Mouse (Mus musculus) neural tube, embryonic 12.5 days (tissue): ENCODE measurements at regions not wholly inside any gene's neighbourhood (a gene's known extent, or its start where the extent isn't known, plus 50 kb on each side); places are given as distances from the start of the nearest gene placed in this dataset.

ENCODE experiments used
- ATAC-seq: fragments of 200-750 bp; cut with Nextera tagmentation; 2 replicates; pipeline ENCODE4 v1.8.0; 2017; ENCODE audit warnings: low read depth, mild to moderate bottlenecking, moderate TSS enrichment, moderate library complexity; ENCODE audit not compliant: low FRiP score
- H3K27ac ChIP-seq: fragments of 300-500 bp; sonication (generic); 2 replicates; pipeline ENCODE4 v1.5.1; 2016
- H3K27me3 ChIP-seq: fragments of 300-500 bp; sonication (generic); replicated peaks from 2 replicates; pipeline ENCODE4 v1.6.1; 2016; ENCODE audit warnings: mild to moderate bottlenecking
- H3K36me3 ChIP-seq: fragments of 300-500 bp; sonication (generic); 2 replicates; pipeline ENCODE4 v1.6.1; 2016; ENCODE audit warnings: mild to moderate bottlenecking
- H3K4me1 ChIP-seq: fragments of 300-500 bp; sonication (generic); 2 replicates; pipeline ENCODE4 v1.6.1; 2016
- H3K4me2 ChIP-seq: fragments of 300-500 bp; sonication (generic); replicated peaks from 2 replicates; pipeline ENCODE4 v1.6.1; 2016; ENCODE audit warnings: mild to moderate bottlenecking
- H3K4me3 ChIP-seq: fragments of 300-500 bp; sonication (generic); 2 replicates; pipeline ENCODE4 v1.5.1; 2016
- H3K9ac ChIP-seq: fragments of 300-500 bp; sonication (generic); 2 replicates; pipeline ENCODE4 v1.6.1; 2016; ENCODE audit warnings: mild to moderate bottlenecking
- H3K9me3 ChIP-seq: fragments of 300-500 bp; sonication (generic); 2 replicates; pipeline ENCODE4 v1.6.1; 2016; ENCODE audit warnings: mild to moderate bottlenecking
- WGBS: fragments of 180-500 bp; shearing (Covaris S2); methylation state at CpG from one replicate; pipeline ENCODE4 v1.1.7; 2016; 5-methylcytosine and 5-hydroxymethylcytosine counted together

- no peaks in the 10 kb centered on the region for H3K9me3 ChIP-seq
- WGBS, result 90% methylated on average over 7 of the region's 7 CpGs
- no peak overlapping the region for H3K27ac ChIP-seq
- H3K9ac ChIP-seq, result no peak overlapping the region
- no peaks in the 10 kb centered on the region for H3K4me1 ChIP-seq
- no peaks in the 10 kb centered on the region for H3K36me3 ChIP-seq
- no peak overlapping the region for H3K4me2 ChIP-seq
- no peak for ATAC-seq
- no peaks in the 10 kb centered on the region for H3K27me3 ChIP-seq
- no peak overlapping the region for H3K4me3 ChIP-seq
Observed at GRCm38 (mm10) chr3:149233191-149233641, 242.9 kb upstream of the Adgrl2 start.

- H3K9me3 ChIP-seq, result no peaks in the 10 kb centered on the region
- WGBS, result 85% methylated on average over 3 of the region's 3 CpGs
- H3K27me3 ChIP-seq, result no peaks in the 10 kb centered on the region
- ATAC-seq, result no peak
- no peaks in the 10 kb centered on the region for H3K36me3 ChIP-seq
- no peak overlapping the region for H3K27ac ChIP-seq
- no peak overlapping the region for H3K9ac ChIP-seq
- H3K4me1 ChIP-seq, result no peaks in the 10 kb centered on the region
- H3K4me3 ChIP-seq, result no peak overlapping the region
- H3K4me2 ChIP-seq, result no peak overlapping the region
Observed at GRCm38 (mm10) chr3:149231346-149231745, 241.0 kb upstream of the Adgrl2 start.

- Histone ChIP-seq H3K27ac (no peak overlapping the region), H3K36me3 (no peaks in the 10 kb centered on the region), H3K4me3 (no peak overlapping the region), H3K9ac (no peak overlapping the region), H3K27me3 (no peaks in the 10 kb centered on the region), H3K9me3 (no peaks in the 10 kb centered on the region), H3K4me1 (no peaks in the 10 kb centered on the region), H3K4me2 (no peak overlapping the region)
- WGBS, result 91% methylated on average over 5 of the region's 5 CpGs
- no peak for ATAC-seq
Observed at GRCm38 (mm10) chr3:149227556-149227955, 237.2 kb upstream of the Adgrl2 start.

GRCm38 (mm10) chr3:149226723-149227122 lies 236.4 kb upstream of the Adgrl2 start:
- 87% methylated on average over 4 of the region's 4 CpGs for WGBS
- no peak overlapping the region for H3K4me2 ChIP-seq
- no peaks in the 10 kb centered on the region for H3K9me3 ChIP-seq
- no peak overlapping the region for H3K4me3 ChIP-seq
- ATAC-seq, result no peak
- H3K9ac ChIP-seq, result no peak overlapping the region
- no peaks in the 10 kb centered on the region for H3K4me1 ChIP-seq
- H3K27me3 ChIP-seq, result no peaks in the 10 kb centered on the region
- no peaks in the 10 kb centered on the region for H3K36me3 ChIP-seq
- no peak overlapping the region for H3K27ac ChIP-seq

- 86% methylated on average over 17 of the region's 17 CpGs for WGBS
- Histone ChIP-seq H3K27me3 (no peaks in the 10 kb centered on the region), H3K9ac (no peak overlapping the region), H3K9me3 (no peaks in the 10 kb centered on the region), H3K4me3 (no peak overlapping the region), H3K4me1 (no peaks in the 10 kb centered on the region), H3K36me3 (no peaks in the 10 kb centered on the region), H3K4me2 (no peak overlapping the region), H3K27ac (no peak overlapping the region)
- ATAC-seq, result no peak
Observed at GRCm38 (mm10) chr3:149225684-149226083, 235.3 kb upstream of the Adgrl2 start.

- no peaks in the 10 kb centered on the region for H3K27me3 ChIP-seq
- no peaks in the 10 kb centered on the region for H3K4me1 ChIP-seq
- no peak overlapping the region for H3K4me2 ChIP-seq
- WGBS, result 93% methylated on average over 4 of the region's 4 CpGs
- no peak overlapping the region for H3K4me3 ChIP-seq
- no peaks in the 10 kb centered on the region for H3K36me3 ChIP-seq
- ATAC-seq, result no peak
- no peak overlapping the region for H3K9ac ChIP-seq
- H3K9me3 ChIP-seq, result no peaks in the 10 kb centered on the region
- no peak overlapping the region for H3K27ac ChIP-seq
Observed at GRCm38 (mm10) chr3:149224271-149224670, 233.9 kb upstream of the Adgrl2 start.

GRCm38 (mm10) chr3:149223776-149224175 lies 233.4 kb upstream of the Adgrl2 start:
- Histone ChIP-seq H3K4me3 (no peak overlapping the region), H3K4me2 (no peak overlapping the region), H3K9ac (no peak overlapping the region), H3K36me3 (no peaks in the 10 kb centered on the region), H3K27me3 (no peaks in the 10 kb centered on the region), H3K9me3 (no peaks in the 10 kb centered on the region), H3K4me1 (no peaks in the 10 kb centered on the region), H3K27ac (no peak overlapping the region)
- ATAC-seq, result no peak
- WGBS, result 91% methylated on average over 5 of the region's 5 CpGs

GRCm38 (mm10) chr3:149220958-149221357 lies 230.6 kb upstream of the Adgrl2 start:
- no peak for ATAC-seq

GRCm38 (mm10) chr3:149220304-149220951 lies 230.1 kb upstream of the Adgrl2 start:
- Histone ChIP-seq H3K9me3 (no peaks in the 10 kb centered on the region), H3K9ac (no peak overlapping the region), H3K4me1 (no peaks in the 10 kb centered on the region), H3K27me3 (no peaks in the 10 kb centered on the region), H3K4me2 (no peak overlapping the region), H3K27ac (no peak overlapping the region), H3K36me3 (no peaks in the 10 kb centered on the region), H3K4me3 (no peak overlapping the region)
- no peak for ATAC-seq
- WGBS, result 57% methylated on average over 8 of the region's 8 CpGs

More at GRCm38 (mm10) chr3:149220958-149221357, 230.6 kb upstream of the Adgrl2 start:
- Histone ChIP-seq H3K4me3 (no peak overlapping the region), H3K9me3 (no peaks in the 10 kb centered on the region), H3K27me3 (no peaks in the 10 kb centered on the region), H3K36me3 (no peaks in the 10 kb centered on the region), H3K27ac (no peak overlapping the region), H3K9ac (no peak overlapping the region), H3K4me1 (no peaks in the 10 kb centered on the region), H3K4me2 (no peak overlapping the region)
- 77% methylated on average over 4 of the region's 4 CpGs for WGBS

GRCm38 (mm10) chr3:149219381-149220303 lies 229.3 kb upstream of the Adgrl2 start:
- H3K4me1 ChIP-seq, result no peaks in the 10 kb centered on the region
- no peak overlapping the region for H3K9ac ChIP-seq
- H3K27me3 ChIP-seq, result no peaks in the 10 kb centered on the region
- ATAC-seq, result no peak
- H3K27ac ChIP-seq, result no peak overlapping the region
- H3K4me2 ChIP-seq, result no peak overlapping the region
- 41% methylated on average over 14 of the region's 14 CpGs for WGBS
- H3K9me3 ChIP-seq, result no peaks in the 10 kb centered on the region
- H3K4me3 ChIP-seq, result no peak overlapping the region
- H3K36me3 ChIP-seq, result no peaks in the 10 kb centered on the region

- Histone ChIP-seq H3K9me3 (no peaks in the 10 kb centered on the region), H3K4me2 (no peak overlapping the region), H3K4me1 (no peaks in the 10 kb centered on the region), H3K36me3 (no peaks in the 10 kb centered on the region), H3K27ac (no peak overlapping the region), H3K27me3 (no peaks in the 10 kb centered on the region), H3K4me3 (no peak overlapping the region), H3K9ac (no peak overlapping the region)
- no peak for ATAC-seq
- WGBS, result 95% methylated on average over 9 of the region's 9 CpGs
Observed at GRCm38 (mm10) chr3:149217916-149218803, 227.8 kb upstream of the Adgrl2 start.
